Mouse (Mus musculus): ENCODE results near the gene Barhl2.

Gene Barhl2

DNA sequence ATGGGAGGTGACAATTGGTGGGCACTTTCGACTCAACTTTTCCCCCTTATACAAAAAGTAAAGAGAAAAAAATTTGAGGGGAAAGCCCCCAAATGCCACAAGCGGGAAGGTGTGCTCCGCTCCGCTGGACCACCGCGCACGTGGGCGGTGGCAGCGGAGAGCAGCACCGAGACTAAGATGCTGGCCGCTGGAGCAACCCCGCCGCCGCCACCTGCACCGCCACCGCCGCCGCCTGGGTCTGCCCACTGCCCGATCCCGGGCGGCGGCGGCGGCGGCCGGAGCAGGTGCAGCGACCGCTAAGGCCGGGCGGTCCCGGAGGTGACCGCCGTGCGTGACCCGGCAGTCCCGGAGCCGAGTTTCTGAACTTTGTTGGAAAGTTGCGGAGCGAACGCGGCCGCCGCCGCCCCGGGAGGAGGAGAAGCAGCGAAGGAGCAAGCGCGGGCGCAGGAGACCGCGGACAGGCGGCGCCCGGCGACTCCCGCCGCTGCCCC is at the start of gene Barhl2:
Gene Barhl2 (minus strand): TSS at position 181 of the 491 bp plus-strand sequence.
- no peak for DNase-seq (ENCODE audit: low read depth, low spot score)

DNA sequence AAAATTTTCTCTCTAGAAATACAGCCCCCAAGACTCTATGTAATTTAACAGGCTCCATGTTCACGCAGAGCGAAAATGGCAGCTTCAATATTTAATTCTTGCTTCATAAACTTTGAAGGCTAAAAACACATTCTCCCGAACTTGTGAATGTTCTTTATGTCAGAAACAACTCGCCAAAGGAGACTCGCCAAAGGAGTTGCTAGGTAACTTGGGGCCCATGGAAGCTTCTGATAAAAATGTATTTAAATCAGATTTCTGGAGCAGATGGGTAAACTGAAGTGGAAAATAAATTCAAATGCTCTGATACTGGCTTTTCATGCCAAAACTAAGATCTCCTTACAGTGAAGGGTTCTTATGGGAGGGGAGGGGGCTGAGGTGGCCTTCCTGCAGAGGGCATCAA is 48.1 kb upstream of the Barhl2 start:
- DNase-seq (ENCODE audit: low read depth, low spot score) = no peak

DNA sequence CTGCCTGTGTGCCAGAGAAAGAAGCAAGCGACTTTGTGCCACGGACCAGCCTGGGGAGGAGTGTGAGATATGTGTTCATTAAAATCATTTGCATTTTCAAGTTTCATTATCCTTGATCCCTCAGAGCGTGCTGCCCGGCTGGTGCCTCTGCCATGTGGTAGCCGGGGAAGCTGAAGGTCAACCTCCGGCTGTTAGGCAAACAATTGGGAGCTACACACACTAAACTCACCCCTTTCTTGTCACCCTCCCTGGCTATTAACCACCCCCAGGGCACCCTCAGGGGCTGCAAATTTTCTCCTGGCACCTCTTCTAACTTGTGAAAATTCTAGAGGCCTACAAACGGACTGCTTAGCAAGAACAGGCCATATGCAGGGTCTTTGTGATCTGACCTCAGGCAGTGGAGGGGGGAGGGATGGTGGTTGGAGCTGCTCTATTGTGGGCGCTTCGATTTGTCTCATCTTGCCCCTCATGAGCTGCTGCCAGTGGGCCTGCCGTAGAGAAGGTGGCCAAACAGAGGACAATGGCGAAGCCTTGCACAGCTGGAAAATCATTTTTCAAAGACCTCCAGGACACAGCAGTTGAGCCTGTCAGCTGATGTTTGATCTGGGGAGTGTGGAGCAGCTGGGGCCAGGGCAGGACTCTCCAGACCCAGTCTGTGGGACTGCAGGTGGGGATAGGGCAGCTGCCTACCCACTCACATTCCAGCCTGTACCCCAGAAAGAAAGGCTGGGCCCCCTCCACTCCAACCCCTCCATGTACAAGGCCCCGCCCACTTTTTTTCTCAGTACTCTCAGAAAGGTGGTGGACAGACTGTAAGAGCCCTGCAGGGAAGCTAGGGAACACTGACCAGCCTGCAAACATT is 44.9 kb upstream of the Barhl2 start:
- no peak for DNase-seq (ENCODE audit: low read depth, low spot score)

DNA sequence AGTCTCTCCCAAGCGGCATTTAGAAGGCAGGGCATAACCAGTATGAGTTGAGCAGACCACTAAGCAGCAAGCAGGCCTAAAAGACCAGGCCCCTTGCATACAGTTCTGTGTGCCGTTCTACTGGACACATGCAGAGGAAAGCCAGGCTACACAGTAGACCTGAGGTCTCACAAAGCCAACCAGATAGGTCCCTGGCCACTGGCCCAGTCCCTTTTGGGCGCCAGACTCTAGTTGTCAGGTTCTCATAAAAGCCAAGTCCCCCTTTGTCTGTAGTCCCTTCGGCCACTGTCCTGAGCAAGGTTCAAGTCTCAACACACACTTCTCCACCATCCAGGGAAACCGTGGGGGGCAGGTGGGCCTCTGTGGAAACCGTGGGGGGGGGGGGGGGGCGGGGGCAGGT is 44.3 kb upstream of the Barhl2 start:
- no peak for DNase-seq (ENCODE audit: low read depth, low spot score)

DNA sequence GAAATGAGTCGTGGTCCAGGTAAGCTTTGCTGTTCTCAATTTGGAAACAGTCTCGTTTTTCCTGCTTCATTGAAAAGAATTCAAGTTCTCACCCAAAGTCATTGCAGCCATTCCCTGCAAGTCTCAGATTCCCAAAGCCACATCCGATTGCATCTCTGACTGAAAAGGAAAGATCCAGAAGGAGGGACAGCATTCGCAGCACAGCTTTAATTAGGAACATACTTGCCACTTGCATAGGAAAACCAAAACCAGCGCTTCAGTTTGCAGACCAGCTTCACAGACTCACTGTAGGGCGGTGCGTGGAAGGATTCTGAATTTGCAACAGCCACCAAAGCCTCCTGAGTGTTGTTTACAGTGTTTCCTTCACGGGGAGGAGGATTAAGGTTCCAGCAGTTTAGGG is 33.8 kb upstream of the Barhl2 start:
- DNase-seq (ENCODE audit: low read depth, low spot score) = no peak

DNA sequence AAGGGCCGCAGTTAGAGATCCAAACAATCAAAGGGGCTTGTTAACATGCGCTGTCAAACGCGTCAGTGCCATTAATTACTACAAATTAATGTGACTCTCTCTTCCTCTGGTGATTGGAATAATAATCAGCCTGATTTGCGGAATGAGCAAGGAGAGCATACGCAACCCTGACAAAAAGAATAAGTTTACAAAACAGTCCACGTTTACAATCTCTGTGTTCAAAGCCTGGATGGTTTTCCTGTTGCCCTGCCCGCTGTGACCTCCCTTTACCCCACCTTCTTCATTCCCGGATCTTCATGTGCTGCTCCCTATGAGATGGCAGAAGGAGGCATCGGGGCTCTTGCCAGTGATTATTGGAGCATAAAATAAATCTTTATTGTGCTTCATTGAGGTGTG is 14.1 kb upstream of the Barhl2 start:
- DNase-seq (ENCODE audit: low read depth, low spot score) = no peak

DNA sequence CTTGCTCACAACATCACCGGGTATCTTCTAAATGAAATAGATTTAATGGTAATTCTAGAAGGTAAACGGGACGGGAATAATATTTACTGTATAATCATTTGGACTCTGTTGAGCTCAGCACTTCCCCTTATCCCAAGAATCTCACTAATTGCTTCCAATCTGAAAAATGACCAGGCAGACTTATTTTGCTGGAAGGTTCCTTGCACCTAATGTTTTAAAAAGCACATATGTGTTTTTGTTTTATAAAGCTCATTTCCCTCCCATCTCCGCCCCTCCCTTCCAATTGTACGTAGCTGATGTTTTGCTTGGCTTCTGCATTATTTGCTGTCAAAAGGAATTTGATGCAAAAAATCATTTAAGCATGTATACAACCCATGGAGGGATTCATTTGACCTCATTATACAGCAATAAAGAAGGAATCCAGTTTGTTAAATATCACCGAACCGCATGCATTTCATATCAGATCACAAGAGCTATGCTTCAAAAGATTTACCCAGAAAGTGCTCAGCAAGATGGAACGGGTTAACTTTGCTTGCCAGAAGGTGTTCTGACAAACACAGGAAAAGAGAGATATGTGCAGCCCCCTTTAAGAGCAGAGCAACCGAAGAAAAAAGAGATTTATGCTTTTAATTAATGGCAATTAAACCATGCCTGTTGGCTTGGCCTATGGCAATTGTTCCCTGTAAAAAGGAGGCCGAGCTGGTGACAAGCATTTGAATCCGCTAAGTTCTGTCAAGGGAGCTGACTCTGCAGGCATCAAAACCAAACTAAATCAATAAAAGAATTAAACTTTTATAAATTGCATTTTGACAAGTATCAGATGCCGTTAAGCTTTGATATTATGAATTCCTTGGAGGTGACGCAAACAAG is 13.5 kb upstream of the Barhl2 start:
- DNase-seq (ENCODE audit: low read depth, low spot score) = no peak

DNA sequence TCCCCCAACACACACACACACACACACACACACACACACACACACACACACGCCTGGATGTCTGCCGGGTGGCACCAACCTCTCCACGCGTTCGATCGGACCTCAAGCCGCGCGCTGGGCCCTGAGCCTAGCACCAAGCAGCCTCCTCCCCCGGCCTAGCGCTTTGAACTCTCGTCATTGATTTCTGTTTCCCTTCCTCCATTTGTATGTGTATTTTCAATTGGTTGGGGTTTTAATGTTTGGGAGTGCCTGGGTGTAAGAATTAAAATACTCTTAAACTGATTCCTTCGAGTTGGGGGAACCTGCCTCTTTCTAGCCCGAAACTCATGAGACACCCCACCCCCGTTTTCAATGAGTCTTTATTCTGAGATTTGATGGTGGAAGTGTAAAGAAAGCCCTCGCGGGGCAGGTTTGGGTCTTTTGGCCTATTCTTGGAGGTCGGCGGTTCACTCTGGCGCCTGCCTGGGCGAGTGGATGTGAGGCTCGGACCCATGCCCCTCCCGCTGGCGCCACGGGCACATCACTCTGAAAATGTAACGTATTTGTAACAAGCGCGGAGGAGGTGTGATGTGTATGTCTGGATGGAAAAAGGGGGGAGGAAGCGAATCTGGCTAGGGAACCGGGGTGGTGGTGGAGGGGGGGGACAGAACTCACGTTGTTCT is 7.3 kb upstream of the Barhl2 start:
- DNase-seq (ENCODE audit: low read depth, low spot score) = no peak

DNA sequence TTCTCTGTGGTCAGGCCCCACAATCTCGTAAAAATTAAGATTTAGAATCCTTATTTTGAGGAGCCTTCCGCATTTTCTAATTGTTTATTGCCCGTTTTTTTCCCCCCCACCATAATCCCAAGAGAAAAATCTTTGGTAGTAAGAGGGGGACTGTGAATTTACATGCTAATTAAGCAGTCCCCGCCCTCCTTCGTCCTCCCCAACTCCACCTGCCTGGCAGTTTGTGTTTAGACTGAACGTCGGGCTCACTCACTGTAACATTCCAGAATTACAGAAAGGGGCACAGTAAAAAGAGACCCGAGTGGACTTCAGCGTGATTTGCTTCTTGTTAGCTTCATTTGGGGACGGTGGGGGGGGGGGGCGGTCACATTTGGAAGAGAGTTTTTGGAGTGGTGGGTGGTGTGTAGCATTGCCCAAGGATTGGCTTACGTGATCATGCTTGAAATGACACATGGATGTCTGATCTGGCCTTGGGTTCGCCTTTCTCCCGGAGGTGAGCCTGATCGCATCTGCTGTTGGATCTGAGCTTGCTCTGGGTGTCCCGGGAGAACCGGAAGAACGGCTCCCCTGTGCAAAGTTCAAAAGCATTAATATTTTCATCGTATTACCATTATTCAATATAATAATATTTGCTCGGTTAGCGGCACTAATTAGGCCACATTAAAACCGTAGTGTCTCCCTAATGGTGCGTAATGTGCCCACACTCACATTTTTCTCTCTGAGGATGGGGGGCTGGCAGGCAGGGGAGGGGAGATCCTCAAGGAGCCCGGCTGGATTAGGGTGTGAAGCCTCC is 6.6 kb upstream of the Barhl2 start:
- DNase-seq (ENCODE audit: low read depth, low spot score) = no peak

DNA sequence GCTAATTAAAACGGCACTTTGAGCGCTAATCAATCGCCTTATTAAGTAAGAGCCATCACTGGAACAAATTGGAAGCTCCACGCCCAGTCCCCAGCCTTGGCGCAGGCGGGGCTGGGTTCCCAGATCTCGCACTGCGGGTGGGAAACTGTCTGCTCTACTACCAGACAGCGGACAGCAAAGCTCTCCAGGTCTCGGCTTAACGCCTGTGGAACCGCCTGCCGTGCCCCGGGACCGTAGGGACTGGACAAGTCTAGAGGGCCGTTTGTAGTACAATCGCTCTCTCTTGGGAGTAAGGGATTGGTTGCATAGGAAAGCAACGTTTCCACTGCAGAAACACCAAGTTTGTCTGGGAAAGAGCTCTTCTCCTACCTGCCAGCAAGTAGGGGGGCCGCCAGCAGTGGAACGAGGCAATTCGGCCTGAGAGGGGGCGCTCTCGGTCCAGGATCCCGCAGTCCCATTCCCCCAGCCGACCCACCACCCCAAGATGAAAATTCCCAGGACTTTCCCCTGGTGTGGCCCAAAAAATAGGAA is 5.8 kb upstream of the Barhl2 start:
- peak; percentile 55 for DNase-seq (ENCODE audit: low read depth, low spot score)

DNA sequence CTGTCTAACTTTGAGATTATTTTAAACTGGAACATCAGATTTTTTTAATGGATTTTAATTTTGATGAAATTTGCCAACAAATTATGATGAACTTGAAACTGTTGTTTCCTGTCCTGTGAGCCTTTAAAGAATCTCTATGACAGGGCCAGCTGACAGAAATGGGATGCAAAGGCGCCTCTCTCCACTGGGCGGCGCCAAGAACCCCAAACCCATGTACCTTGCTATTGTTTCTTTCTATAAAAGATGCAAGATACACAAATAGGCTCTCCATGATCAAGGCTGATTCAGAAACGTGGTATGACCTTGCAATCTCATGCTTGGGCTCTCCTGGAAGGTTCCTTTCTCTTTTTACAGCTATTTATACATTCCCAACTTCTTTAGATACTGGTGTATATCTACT is 3.9 kb upstream of the Barhl2 start:
- DNase-seq (ENCODE audit: low read depth, low spot score) = peak; percentile 65

DNA sequence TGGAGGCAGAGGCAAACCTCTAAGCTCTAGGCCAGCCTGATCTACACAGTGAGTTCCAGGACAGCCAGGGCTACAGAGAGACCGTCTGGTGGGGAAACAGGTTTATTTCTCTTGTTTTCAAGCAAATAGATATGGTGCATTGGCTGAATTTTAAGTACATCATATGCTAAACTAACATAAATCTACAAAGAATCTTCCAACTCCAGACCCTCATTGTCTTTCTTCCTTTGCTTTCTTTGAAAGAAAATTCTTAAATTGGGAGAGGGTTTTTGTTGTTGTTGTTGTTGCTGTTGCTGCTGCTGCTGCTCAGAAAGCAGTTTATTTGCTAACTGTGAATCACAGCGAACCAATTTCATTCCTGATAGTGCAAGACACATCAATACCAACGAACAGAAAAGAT is 3.5 kb upstream of the Barhl2 start:
- no peak for DNase-seq (ENCODE audit: low read depth, low spot score)

DNA sequence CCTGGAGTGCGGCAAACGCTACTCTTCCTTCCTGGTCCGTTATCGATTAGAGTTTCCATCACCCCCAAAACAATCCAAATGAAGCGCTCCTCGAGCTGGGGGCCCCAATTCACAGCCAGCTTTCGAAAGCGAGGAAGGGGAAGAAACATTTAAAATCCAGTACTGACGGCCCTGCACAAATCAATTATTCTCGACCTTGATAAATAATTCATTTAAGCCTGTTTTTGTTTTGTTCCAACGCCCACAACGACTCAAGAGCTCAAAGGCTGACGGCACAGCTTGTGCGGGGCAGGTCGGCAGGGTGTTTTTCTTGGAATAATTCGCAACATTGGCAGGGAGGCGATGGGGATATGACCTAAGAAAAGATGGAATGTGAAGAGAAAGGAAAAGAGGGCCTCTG is 2.6 kb upstream of the Barhl2 start:
- no peak for DNase-seq (ENCODE audit: low read depth, low spot score)

DNA sequence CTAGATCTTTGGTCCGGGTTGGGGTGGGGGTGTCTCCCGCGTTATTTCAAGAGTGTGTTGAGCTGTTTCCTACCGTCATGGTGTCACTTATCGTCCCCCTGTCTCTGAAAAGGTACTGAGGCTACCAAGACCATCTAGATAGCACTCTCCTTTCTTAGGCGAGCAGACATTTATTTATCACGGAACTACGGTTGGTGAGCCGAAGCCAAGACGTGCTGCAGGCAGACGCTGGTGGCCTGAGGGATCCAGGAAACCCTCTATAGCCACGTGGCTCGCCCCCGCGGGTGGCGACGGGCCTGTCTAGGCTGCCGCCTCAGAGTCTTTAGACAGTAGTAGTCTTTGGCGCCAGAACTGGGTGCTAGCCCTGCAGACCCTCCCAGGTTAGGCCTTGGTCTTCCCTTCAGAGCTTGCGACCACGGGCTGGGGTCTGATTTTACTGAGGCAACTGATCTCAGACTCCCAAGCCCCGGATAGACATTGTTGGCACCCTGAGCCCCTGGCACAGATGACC is 2.1 kb upstream of the Barhl2 start:
- no peak for DNase-seq (ENCODE audit: low read depth, low spot score)

DNA sequence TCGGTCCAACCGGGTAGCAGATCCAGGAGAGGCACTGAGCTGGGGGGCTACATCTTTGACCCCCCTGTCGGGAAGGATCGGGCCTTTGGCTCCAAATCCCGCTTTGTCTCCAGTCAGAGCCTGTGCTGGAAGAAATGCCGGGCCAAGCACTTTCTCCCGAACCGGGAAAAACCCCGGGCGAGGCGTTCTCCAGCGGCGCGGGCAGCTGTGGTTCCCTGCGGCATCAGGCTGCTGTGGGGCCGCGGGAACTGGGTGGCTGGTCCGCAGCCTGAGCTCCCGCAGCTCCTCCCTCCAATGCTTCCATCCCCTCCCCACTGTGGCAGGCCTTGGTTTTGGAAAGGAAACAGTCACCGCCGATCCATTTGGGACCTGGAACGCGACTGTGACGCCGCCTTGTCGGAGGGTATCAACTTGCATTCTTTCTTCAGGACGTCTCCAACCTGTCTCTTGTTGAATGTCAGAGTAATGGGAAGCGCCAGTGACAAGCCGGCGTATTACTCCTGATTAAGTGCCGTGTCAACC is 1.2 kb upstream of the Barhl2 start:
- DNase-seq (ENCODE audit: low read depth, low spot score) = peak; percentile 56

DNA sequence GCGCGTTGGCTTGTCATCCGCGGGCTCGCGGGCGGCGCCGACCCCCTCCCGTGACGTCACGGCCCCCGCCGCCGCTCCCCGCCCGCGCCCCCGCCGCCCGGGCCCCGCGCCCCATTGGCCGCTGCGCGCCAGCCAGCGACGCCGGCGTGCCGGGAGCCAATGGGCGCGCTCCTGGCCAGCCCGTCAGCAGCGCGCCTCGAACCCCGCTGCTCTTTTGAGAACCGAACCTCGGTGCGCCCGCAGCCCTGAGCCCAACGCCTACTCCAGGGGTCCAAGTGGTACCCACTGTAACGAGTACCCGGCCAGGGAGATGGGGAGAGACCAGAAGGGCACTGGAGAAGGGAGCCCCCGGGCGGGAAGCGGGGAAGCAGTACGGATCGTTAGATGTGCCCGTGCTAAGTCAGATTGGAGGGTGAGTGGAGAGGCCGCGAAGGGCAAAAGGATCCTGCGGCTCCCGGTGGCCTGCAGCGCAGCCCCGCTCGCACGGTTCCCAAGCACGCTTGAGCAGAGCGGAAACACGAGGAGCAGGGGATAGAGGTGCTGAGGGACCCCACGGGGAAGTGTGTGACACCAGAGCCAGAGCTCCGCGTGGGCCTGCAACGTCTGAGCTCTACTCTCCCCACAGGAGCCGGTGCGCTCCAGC is 632 bp upstream of the Barhl2 start:
- DNase-seq (ENCODE audit: low read depth, low spot score) = peak; percentile 61

DNA sequence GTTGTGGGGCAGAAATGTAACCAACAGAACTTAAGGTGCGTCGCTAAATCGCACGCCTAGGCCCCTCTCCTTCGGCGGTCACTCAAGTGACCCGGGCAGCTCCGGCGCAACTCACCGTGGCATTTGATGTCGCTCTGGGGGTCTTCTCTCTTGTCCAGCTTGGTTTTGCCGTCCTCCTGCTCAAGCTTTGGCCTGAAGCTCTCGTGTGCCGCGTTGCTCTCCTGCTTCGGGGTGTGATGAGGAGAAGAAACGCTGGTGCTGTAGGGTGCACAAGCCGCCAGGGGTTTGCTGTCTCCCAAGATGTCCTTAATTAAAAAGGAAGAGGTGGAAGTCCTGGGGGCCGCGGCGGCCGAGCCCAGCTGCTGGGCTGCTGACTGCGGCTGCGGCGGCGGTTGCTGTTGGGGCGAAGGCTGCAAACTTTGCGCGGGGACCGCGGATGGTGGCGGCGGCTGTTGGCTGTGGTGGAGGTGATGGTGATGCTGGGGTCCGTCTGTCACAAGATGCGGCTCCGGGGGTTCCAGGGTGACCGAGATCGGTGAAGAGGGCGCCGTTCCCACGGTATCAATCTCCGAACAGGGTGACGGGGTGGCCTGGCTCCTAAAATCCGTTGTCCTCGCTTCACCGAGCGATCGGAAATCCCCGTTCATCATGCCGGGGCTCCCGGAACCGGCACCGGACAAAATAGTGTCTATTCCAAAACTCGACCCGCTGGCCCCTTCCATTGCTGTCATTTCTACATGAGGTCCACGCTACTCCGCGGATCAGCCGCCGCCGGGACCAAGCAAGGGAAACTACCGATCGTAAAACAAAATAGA is 648 bp downstream of the Barhl2 start:
- DNase-seq (ENCODE audit: low read depth, low spot score) = peak; percentile 35

DNA sequence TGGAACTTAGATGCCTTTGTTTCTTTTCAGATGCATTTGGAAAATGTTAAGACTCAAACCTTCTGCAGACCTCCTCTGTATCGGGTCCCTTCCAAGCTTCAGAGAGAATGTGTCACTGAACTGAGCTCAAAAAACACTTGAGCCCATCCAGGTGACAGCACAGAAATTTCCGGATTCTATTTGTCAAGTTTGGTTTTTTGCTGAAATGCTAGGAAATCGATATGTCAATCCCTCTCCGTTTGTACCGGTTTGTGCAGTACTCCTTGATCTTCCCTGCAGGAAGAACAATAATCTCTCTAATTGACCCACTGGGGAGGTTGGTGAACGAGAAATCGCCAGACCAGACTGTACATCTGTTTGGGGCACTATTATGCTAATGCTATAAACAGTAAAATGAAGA is 2.0 kb downstream of the Barhl2 start:
- no peak for DNase-seq (ENCODE audit: low read depth, low spot score)

All from R1 (cell line).